Mouse (Mus musculus): ENCODE results near the gene 4933428G20Rik.

Gene 4933428G20Rik

DNA sequence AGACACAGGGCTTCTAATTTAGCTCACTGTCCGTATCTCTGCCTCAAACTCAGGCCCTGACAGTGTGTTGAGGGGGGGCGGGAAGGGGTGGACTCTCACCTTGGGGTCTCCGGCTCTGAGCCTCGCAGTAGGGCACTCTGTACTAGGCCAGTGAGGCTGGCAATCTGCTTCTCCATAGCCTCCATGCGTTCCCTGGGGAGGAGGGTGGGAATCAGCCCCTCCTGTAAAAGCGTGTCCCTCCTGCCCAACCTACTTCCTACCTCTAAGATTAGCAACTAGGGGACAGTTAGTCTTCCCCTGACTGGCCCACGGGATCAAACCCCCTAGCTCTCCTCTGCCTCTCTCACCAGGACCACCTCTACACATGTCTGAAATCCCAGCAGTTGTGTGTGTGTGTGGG, 33.5 kb upstream of the 4933428G20Rik start:
- no peak for DNase-seq (ENCODE audit: extremely low read depth, low read depth, low spot score)

DNA sequence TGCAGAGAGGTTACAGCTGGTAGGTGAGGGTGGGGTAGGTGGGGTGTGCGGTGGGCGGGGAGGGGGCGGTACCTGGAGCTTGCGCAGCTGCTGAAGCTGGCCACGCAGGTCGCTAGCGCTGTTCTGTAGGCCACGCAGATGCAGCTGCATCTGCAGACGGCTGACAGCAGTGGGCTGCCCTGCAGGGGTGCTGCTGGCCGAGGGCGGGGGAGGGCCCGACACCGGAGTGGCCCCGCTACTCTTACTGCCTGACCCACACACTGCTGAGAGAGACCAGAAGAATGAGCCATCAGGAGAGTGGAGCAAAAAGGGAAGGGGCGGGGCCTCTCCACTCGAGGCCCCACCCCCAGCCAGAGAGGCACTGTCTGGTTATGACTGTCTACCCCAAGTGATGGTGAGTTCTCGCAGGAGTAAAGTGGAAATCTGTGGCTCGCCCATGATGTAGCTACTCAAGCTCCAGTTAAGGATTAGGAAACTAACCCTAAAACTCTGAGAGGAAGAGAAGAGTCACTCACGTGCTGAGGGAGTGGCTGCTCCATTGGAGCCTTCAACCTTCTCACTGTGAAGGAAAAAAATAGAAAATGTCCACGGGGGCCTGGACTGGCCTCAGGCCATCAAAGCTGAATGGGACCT, 32.9 kb upstream of the 4933428G20Rik start:
- DNase-seq (ENCODE audit: extremely low read depth, low read depth, low spot score) = no peak

GRCm38 (mm10) chr11:97532354-97532753, 32.2 kb upstream of the 4933428G20Rik start:
- DNase-seq (ENCODE audit: extremely low read depth, low read depth, low spot score) = no peak

DNA sequence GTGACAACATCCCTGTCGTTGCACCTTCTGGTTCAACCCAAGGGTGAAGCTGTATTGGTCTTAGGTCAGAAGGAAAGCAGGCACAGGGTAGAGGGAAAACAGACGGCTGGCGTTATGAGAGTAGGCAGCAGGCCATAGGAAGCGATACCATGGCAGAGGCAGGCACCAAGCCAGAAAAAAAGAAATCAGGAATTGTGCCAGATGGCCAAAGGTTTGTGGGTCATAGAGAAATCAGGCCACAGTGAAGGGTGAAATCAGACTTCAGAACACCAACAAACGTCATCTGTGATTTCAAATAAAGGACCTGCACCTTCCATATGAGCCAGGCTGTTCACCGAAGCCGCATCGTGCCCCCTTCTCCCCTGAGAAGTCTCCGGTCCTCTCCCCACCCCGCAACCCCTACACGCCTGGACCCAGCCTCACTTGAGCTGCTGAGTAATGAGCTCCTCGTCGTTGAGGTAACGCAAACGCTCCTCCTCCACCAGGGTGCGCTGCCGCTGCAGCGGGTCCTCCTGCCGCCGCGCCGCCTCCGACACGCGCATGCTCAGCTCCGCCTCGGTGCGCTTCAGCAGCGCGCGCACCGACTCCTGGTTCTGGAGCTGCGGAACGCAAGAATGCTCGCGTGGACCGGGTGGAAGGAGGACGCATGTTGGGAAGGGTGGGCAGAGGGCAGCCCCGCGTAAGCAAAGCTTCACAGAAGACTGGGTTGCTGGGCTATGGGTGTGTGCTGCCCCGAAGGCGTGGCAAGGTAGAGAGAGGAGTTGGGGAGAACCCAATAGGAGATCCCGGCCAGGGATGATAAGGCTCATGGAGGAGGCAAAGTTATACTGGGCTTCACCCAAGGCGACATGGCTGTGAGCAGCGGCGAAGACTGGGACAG, 31.5 kb upstream of the 4933428G20Rik start:
- no peak for DNase-seq (ENCODE audit: extremely low read depth, low read depth, low spot score)

- DNase-seq (ENCODE audit: extremely low read depth, low read depth, low spot score) = no peak
Measured at GRCm38 (mm10) chr11:97530961-97531360, 30.8 kb upstream of the 4933428G20Rik start.

- DNase-seq (ENCODE audit: extremely low read depth, low read depth, low spot score) = no peak
Measured at GRCm38 (mm10) chr11:97530069-97530468, 29.9 kb upstream of the 4933428G20Rik start.

GRCm38 (mm10) chr11:97528282-97528808, 28.2 kb upstream of the 4933428G20Rik start:
- no peak for DNase-seq (ENCODE audit: extremely low read depth, low read depth, low spot score)

GRCm38 (mm10) chr11:97525313-97525712, 25.2 kb upstream of the 4933428G20Rik start:
- no peak for DNase-seq (ENCODE audit: extremely low read depth, low read depth, low spot score)

GRCm38 (mm10) chr11:97524306-97524705, 24.2 kb upstream of the 4933428G20Rik start:
- no peak for DNase-seq (ENCODE audit: extremely low read depth, low read depth, low spot score)

DNA sequence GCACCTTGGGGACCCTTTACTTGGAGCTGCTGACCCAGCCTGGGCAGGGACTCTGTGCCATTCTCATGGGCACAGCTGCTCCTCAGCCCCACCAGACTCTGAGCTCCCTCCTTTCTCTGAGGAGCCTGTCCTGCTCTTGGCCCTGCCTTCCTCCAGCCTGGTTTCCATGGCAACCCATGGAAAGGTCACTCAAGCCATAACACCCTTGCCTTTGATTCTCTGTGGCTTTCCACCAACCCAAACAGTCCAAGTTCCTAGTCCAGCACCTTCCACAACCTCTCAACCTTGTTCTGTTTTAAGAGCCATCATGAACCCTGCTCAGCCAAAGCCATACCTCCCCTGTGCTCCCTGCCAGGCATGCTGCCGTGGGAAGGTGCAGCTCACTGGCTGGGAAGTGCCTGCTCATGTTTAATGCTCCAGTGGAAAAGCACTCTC, 23.7 kb upstream of the 4933428G20Rik start:
- no peak for DNase-seq (ENCODE audit: extremely low read depth, low read depth, low spot score)

DNA sequence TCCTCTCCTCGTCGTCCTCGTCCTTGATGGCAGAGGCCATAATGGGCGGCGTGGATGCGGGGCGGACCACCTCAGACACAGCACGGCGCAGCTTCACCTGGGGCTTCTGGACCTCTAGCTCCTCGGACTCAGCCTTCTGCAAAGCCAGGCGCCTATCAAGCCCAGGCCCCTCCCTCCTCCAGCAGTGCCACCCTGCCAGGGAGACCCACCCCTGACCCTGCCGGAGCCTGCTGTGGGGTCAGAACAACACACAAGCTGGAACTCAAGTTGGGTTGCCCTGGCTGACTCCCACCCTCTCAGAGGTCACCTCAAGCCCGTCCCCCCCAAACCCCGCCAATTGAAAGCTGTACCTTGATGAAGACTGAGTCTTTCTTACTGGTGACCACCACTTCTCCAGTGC, 23.0 kb upstream of the 4933428G20Rik start:
- no peak for DNase-seq (ENCODE audit: extremely low read depth, low read depth, low spot score)

DNA sequence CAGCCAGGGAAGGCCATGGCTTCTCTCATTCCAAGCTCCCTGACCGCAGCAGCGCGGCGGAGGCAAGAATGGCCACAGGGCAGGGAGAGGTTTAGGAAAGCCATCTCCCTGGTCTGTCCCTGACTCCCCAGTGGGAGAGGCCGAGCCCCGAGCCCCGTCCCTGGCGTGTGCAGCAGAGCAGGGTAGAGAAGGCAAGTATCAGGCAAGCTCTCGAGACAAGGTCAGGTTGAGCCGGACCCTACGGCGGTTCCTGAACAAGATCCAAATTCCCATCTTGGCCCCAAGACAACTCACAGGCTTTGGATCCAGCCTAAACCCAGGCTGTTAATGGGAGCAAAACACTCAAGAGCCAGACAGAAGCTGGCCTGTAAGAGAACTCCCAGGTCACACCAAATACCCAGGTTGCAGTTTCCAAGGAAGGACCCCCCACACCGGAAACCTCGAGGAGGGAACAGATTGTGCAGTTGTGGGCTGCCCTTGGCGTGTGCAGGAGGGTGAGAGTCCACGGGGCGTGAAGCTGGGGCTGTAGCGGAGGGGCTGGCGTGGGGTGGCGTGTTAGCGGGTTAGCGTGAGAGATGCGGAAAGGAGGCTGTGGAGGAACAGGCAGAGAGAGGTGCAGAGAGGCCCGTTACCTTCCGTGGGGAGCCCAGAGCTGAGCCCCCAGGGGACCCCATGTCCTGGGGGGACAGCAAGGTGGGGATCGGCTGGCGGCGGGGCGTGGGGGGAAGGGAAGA, 21.8 kb upstream of the 4933428G20Rik start:
- no peak for DNase-seq (ENCODE audit: extremely low read depth, low read depth, low spot score)

- no peak for DNase-seq (ENCODE audit: extremely low read depth, low read depth, low spot score)
Measured at GRCm38 (mm10) chr11:97520541-97520940, 20.4 kb upstream of the 4933428G20Rik start.

DNA sequence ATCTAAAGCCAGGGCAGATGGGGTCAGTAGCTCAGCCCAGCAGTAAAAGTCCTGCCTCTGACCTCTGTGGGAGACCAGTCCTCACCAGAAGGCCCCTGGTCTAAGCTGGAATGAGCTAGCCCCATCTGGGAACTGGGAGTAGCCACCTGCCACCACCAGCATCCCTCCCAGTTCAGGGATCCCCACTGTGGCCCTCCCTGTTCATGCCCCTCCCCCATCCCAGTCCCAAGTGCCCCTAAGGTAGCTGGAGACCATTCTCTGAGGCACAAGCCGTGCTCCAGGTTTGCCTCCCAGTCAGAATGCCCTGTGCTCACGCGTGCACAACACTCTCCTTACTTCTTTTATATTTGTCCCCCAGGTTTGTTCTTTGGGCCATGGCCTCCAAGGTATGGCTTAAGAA, 12.9 kb upstream of the 4933428G20Rik start:
- DNase-seq (ENCODE audit: extremely low read depth, low read depth, low spot score) = no peak

- DNase-seq (ENCODE audit: extremely low read depth, low read depth, low spot score) = no peak
Measured at GRCm38 (mm10) chr11:97512511-97512910, 12.4 kb upstream of the 4933428G20Rik start.

DNA sequence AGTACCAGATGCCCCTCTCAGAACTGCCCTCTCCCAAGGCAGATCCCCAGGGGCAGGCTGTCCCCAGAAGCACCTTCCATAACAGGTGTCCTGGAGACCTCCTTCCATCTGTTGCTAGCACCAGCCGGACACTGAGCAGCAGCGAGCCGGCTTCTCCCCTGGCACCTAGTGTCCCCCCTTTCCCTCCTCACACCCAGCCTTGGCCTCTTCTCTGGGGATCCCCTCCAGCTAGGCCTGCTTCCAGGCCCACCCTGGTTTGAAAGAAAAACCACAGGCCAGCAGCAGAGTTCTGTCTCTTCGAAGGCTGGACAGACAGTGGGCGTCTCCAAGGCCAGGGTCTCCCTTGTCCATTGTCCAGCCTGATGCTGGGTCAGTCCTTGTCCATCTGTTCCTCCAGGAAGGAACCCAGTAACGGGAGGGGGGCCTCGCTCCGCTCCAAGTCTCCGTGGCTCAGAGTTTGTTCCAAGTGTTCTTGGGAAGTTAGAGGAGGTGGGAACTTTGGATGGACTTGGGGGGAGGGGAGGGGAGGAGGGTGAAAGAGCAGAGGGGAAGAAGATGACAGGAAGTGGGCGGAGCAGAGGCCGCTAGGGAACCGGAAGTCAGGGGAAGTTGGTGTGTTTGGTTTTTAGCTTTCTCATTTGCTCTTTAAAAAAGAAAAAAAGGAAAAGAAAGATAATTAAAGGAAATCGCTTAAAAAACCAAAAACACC, 11.7 kb upstream of the 4933428G20Rik start:
- DNase-seq (ENCODE audit: extremely low read depth, low read depth, low spot score) = no peak

- no peak for DNase-seq (ENCODE audit: extremely low read depth, low read depth, low spot score)
Measured at GRCm38 (mm10) chr11:97510966-97511660, 11.0 kb upstream of the 4933428G20Rik start.

- DNase-seq (ENCODE audit: extremely low read depth, low read depth, low spot score) = no peak
Measured at GRCm38 (mm10) chr11:97509715-97510485, 9.8 kb upstream of the 4933428G20Rik start.

DNA sequence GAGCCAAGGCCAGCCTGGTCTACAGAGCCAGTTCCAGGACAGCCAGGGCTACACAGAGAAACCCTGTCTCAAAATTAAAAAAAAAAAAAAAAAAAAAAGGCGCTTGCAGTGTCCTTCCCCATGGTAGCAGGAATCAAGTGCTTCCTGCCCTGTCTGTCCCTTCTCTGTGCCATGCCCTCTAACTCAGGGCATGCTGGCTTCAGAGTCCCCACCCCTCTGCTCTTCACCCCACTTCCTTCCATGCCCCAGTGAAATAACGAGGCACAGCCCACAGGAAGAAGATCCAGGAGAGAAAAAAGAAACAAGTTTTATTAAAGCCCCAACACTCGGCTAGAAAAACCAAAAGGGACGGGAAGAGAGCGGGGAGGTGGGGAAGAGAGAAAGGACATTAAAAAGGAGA, 8.9 kb upstream of the 4933428G20Rik start:
- no peak for DNase-seq (ENCODE audit: extremely low read depth, low read depth, low spot score)
